Mouse (Mus musculus): Measurements from ENCODE around the gene Vopp1. TPM values are rescaled to one million over a fixed set of nuclear protein-coding genes. Genes with fewer than 3 reads are reported as not detected.
A peak's percentile ranks its signal among the peaks of the same experiment; 100 is the strongest.

The Vopp1 gene
- polyA plus RNA-seq, 1 experiment = 10.6 TPM

DNA sequence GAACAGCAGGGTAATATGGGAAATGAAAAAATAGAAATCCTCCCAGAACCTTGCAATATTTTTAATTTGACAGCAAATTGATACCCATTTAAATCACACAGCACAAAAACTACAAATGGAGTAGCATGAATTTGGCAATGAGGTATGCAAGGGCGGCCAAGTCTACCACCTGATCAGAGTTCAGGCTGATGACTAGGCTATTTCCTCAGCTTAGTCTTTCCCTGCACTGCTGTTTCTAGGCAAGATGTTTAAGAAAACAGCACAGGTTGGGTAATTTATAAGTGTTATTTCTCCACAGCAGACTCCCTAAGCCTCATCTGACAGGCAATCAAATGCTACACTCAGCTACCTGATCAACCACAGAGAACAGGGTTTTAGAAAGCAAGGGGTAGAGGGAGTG is 40.7 kb downstream of the Vopp1 start:
- DNase-seq (ENCODE audit: low read depth) = peak; percentile 20

DNA sequence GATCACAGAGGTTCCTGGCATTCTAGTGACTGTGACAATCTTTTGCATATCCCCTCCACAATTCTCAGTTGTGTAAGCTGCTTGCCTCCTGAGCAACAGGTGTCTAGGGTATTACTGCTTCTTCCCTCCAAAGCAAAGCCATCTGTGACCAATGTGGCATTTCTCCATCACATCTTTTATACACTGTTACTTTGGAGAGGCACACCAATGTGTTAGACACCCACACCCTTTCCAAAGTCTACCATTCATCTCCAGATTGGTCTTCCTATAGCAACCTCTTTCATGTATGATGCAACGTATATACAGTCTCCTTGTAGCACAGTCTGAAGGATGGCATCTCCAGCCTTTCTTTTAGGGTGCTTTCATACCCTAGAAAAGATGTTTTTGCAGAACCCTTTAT is 42.3 kb downstream of the Vopp1 start:
- DNase-seq (ENCODE audit: low read depth) = no peak

DNA sequence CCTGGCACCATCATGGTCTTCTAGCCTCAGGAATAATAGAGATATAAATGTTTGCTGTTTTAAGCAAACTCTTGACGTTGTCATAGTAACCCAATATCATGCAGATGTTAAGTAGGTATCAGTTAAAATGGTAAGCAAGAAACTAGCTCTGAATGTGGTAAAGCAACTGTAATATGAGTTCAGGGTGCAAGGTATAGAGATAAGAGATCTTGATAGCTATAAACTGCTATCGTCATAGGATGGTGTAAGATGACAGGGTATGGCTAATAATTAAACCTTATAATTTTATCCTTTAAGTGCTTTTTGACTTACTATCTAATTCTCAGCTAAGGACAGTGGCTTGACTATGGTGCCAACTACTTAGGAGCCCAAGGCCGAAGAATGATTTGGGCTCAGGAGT is 44.6 kb downstream of the Vopp1 start:
- no peak for DNase-seq (ENCODE audit: low read depth)

DNA sequence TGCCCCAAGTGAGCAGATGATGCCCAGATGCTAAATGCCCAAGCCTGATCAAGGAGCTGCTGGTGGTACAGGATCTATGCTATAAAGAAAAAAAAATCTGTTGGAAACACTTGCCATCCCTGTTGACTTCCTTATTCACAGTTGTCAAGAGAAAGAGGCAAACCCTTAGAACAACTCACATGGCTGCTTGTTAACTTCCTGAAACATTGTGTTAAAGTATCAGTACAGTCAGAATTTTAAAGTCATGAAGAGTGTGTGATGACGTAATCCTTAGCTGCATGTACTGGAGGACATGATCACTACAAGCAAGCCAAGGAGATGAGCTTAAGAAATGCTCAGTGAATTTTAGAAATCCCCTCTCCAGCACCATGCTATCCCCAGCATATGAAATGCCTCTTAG is 51.2 kb downstream of the Vopp1 start:
- DNase-seq (ENCODE audit: low read depth) = no peak

DNA sequence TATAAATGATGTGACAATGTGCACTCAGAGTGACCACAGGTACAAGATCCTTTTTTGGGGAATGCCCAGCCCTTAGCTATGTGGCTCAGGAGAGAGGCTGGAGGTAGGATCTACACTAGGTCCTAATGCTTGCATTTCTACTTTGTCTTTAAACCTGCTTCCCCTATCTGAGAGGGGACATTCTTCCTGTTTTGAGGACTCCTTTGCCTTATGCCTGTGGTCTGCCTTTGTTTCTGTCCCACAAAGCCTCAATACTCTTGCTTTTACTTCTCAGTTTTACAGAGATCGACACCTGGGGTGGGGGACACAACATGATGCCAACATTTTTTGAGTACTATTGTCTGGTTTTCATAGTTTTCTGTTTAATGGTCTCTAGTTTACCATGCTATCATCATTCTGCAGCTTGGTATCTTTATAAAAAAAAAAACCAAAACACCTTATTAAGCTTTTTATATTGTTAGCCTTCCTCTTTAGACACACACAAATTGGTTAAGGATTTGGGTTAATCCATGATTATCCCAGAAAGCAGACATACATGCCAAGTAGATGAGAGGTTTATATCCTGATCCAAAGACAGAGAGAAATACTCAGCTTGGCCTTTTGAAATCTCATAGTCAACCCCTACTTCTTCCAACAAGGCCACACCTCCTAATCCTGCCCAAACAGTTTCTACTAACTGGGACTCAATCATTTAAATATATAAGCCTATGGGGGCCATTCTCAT is 54.3 kb downstream of the Vopp1 start:
- no peak for DNase-seq (ENCODE audit: low read depth)

DNA sequence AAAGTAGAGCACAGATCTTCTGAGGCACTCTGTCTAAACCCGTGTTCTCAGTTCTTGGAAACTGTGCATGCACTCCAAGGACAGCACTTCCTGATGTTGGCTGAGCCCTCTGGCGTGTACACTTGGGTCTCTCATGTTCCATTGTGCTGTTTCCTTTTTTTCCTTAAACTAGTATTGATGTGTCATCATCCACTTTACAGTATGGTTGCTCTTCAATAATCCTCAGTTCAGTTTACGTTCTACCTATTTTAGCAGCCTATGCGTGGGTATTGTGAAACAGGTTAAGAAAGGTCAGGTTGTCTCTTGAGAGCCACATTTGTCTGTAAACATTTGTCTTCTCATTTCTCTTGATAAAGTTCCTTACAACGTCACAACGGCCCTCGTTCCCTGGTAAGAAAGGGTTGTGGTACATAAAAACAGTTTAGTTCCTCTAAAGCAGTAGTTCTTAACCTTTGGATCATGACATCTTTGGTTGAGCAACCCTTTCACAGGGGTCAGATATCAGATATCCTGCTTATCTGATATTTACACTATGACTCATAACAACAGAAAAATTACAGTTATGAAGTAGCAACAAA is 55.9 kb downstream of the Vopp1 start:
- DNase-seq (ENCODE audit: low read depth) = no peak

DNA sequence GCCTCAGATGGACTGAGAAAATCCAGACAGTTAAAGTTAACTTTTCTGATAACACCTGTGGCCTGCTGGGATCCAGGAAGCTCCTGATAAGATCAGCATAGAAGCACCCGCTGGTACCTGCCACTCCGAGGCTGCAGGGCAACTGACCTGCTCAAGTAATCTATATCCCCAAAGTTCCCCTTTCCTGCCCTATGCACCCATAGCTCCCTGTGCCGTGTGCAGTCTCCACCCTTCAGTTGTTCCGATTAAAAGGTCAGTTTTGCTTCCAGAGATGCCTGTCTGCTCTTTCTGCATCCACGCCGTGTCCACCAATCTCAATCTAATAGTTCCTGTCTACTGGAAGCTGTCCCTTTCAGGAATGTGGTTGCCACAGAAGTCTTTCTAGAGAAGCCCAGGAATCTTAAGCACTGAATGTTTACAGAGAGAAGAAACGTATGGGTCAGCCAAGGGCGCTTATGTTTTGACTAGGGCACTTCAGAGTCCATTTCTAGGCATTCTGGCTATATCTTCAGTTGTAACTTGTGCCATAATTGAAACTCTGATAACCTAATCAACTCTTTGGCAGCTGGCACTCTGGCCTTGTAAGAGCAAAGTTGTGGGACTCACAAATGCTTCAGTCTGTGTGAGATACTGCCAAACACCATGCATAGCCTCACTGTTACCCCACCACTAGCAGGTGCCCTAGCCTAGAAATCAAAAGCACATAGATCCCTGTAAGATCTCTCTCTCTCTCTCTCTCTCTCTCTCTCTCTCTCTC is 57.7 kb downstream of the Vopp1 start:
- no peak for DNase-seq (ENCODE audit: low read depth)

DNA sequence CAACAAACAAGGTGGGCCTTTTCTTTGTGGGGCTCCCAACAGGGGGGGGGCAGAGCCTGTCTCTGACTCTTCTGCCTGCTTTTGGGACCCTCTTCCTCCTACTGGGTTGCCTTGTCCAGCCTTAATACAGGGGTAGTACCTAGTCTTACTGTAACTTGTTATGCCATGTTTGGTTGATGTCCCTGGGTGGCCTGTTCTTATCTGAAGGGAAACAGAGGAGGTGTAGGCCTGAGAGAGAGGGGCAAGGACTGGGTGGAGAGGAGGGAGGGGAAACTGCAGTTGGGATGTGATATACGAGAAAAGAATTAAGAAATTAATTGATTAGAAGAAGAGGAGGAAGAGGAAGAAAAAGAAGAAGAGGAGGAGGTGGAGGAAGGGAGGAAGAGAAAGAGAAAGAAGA is 58.7 kb downstream of the Vopp1 start:
- no peak for DNase-seq (ENCODE audit: low read depth)

DNA sequence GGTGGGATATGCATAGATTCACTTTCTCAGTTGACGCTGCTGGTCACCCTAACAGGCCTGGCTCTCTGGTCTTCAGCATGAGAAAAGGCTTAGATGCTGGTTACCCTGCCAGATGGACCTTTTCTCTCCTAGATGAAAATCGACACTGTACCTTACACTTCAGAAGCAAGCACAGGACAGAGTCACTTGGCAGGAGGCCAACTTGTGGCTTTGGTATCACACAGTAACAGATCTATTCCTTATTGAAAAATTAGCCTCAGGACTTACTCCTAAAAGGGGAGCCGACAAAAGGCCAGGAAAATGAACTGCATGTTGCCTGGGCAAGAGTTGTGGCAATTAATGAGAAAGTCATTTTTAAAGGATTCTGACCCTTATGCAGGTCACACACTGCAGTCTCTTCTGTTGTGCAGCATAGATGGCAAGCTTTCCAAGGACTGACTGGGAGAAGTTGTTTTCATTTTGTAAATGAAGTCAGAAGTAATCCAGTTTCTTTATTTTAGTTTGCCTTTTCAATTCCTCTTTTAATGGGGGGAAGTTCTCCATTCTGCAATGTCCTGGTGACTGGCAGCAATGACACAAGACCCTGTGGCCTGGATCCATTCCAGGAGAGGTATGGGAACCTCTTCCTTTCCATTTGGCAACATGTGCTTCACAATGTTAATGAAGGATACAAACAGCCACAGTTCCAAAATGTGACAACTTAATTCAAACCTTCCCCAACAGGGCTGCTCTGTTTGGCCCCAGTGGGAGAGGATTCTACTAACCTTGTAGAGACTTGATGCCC is 59.7 kb downstream of the Vopp1 start:
- DNase-seq (ENCODE audit: low read depth) = no peak

DNA sequence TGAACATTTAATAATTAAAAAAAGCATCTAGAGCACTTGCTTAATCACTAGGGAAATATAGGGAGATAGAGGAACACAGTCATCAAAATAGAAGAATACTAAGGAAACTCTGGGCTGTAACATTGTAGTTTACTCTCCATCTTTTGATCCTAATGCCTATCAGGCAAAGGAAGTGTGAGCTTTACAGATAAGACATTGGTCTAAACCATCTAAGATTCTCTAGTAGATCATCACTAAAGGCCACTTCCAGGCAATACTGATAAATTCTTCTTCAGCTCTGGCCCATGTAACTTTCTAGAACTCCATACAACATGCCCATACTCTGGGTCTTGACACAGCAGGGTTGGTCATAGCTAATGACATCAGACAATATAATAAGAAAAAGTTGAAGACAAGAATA is 61.9 kb downstream of the Vopp1 start:
- no peak for DNase-seq (ENCODE audit: low read depth)

DNA sequence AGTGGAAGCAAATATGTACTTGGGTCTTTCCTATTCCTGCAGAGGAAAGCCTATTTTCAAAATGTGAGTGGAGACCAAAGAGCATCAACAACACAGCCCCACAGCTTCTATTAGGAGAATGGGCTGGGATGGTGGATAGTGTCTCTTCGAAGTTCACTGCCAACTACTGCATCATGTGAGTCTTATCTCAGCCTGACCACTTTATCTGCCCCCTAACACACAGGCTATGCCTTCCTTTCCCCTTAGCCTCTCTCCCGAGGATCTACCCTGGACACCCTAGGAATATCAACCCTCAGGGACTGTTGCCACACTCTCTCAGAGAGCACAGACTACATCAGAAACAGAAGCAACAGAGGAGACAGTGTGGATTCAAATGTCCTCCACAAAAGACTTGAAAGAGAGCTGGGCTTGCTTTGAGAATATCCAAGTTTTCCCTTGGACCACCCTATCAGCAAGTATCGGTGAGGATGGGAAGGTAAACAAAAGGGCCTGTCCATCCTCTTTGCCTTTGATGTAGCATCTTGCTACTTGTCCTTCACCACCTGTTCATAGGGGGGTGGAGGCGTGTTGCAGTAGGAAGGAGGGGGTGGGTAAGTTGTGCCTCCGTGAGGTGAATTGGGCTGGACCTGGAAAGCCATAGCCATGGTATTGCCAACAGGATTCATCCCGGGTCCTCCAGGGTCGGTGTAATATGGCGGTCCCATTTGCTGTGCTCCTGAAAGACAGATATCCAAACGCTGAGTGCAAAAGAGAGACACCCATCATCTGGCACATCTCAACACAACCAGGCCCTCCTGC is 70.8 kb downstream of the Vopp1 start:
- DNase-seq (ENCODE audit: low read depth) = no peak

DNA sequence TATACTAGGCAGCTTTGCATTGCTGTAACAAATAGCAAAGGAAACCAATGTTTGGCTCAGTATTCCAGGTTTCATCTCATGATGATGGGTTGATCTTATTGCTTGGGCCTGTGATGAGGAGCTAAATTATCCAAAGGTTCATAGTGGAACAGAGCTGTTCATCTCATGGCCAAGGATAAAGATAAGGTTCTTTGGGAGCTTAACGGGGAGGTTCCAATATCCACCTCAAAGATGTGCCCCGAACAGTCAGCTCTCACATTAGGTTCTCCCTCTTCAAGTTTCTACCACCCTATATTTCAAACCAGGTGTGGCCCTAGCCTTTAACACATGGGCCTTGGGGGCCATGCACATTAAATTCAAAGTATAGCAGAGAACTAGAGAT is 79.2 kb downstream of the Vopp1 start:
- DNase-seq (ENCODE audit: low read depth) = no peak

DNA sequence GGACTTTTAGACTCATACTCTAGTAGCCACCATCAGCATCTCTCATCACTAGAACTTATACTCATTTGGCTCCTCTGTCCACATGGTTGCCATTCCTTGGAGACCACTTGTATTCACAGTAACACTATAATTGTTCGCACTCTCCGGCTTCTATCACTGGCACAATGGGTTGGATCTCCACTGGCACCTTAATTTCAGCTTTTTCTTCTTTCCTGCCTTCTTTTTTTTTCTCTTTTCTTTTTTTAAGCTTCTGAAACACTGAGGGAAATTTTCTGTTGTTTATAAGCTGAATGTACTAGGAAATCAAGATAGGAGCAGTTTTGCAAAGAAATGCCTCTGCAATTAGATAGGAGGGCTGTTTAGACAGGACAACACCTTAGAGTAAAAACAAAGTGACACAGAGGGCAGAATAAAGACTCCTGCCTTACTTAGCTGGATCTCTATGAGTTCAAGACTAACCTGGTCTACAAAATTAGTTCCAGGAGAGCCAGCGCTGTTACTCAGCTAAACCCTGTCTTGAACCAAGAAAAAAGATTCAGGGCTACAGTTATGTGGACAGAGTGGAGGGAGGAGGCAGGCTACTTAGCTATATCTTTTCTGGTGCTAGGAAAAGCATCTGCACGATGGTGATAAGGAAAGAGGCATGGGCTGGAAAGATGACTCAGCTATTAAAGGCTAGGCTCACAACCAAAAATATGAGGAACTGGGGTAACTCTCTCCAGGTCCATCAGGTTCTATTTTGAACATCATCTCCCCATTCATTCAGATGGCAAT is 79.8 kb downstream of the Vopp1 start:
- DNase-seq (ENCODE audit: low read depth) = no peak

DNA sequence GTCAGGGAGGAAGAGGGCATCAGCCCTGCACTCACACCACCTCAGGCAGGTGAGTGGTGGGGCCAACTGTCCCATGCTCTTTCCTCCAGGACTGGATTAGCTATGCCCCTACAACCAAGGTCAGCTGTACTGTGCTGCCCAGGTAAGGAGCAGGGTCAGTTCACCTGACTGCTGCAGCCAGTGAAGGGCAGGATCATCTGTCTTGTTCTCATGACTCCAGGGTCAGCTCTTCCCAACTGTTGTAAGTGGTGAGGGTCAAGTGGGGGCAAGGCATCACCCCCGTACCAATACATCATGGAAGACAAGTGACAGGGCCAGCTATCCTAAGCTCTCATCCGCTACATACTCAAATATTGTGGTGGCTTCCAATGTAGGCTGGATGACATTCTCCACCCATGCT is 80.8 kb downstream of the Vopp1 start:
- DNase-seq (ENCODE audit: low read depth) = no peak

DNA sequence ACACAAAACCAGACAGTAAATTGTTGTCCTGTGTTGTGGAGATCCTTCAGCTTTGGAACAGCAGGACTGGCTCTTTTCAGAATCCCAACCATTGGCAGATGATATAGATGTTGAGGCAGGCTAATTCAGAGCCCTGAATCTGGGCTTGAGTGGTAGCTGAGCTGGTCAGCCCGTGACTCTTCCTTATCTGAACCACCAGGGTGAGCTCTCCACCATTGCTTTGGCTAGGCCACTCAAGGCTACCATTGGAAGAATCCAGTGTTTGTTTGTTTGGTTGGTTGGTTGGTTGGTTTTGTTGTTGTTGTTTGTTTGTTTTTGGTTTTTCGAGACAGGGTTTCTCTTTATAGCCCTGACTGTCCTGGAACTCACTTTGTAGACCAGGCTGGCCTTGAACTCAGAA is 81.6 kb downstream of the Vopp1 start:
- no peak for DNase-seq (ENCODE audit: low read depth)

DNA sequence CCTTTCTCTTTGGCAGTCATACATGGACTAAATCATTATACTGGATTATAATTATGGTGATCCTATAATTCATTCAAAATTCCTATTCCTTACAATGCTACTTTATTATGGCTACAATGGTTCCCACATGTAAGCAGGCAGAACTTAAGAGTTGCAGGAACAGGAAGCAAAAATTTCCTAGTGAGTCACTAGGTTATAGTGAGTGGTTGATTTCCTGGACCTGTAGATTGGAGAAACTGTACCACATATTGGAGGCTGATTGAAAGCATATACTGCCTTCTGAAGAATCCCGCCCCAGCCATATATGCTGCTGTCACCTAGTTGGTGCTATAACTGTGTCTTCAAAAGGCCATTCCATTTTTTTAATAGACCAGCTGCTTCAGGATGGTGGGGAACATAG is 82.2 kb downstream of the Vopp1 start:
- no peak for DNase-seq (ENCODE audit: low read depth)

DNA sequence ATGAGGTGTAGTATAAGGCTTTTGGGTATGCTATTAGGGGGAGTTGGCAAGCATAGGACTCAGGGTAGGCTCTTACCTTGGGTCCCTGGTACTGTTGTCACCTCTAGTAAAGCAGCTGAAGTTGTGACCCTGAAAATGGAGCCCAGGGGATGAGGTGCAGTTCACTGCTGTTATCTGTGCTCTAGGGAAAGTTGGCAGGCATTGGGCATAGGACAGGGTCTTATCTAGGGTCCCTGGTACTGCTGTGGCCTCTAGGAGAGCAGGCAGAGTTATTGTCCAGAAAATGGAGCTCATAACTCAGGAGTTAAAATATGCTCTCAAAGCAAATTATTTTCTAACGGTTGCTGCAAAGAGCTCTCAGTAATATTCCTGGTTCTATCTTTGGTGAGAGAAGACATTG is 103.6 kb downstream of the Vopp1 start:
- no peak for DNase-seq (ENCODE audit: low read depth)

DNA sequence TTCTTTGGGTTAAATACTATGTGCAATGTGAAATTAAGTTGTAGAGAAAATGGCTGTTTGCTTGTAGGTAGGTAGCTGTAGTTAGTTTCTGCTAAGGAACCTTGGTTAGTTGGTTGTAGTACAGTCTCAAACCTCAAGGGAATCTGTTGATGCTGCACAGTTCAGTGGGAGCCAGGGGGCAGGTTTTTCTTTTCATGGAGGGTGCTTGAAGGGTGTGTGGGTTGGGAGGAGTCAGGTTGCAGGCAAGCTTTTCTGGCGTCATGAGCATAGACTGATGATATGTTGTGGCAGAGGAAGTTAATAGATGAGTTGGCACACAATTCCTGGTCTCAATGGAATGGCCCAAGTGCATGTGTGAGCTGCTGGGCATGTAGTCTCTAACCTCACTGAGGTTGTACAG is 113.2 kb downstream of the Vopp1 start:
- DNase-seq (ENCODE audit: low read depth) = no peak

DNA sequence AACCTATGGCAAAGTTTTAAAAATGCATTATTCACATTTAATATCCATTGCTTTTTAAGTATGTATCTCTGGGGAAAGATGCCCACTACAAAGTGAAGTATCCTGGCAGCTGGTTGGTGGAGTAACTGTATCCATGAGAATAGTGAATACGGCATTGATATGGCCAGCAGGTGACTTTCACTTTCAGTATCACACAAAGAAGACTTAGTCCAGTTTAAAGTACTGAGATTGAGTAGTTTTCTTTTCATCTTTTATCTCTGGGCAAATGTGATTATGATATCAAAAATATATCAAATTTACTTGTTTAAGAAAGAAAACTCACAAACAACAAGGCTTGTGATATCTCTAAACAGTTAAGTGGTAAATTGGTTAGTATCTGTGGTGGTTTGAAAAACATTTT is 118.2 kb downstream of the Vopp1 start:
- no peak for DNase-seq (ENCODE audit: low read depth)

DNA sequence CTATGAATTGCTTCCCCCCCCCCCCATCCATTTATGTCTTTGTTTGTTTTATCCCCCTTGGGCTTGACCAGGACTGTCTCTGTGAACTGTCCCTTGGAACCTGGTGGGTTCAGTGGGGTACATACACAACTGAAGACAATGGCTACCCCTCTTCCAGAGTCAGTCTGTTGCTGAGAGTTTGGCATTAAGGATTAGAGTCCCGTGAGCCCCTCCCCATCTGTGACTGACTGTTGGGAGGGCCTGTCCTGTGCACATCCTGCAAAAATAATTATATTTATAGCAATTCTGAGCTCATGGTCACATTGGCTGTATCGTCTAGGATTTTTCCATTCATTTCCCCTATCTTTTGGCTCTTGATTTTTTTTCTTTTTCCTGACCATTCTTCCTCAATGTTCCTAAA is 121.3 kb downstream of the Vopp1 start:
- DNase-seq (ENCODE audit: low read depth) = no peak
